Mouse (Mus musculus) left cerebral cortex, adult 2 months (tissue): ENCODE measurements around the gene Tspear. TPM values are rescaled to one million over a fixed set of nuclear protein-coding genes. Genes with fewer than 3 reads are reported as not detected.
A peak's percentile ranks its signal among the peaks of the same experiment; 100 is the strongest.

ENCODE experiments used
- DNase-seq, 2 experiments: peaks; one replicate each; pipeline ENCODE4 v3.0.0; 2021 to 2022; ENCODE audit warnings: low spot score in 2 of 2, mixed read lengths in 1 of 2; ENCODE audit errors: extremely low spot score in 1 of 2
- H3K27ac ChIP-seq: fragments of 200-600 bp; 2 replicates; pipeline ENCODE4 v1.8.1; 2022
- H3K4me3 ChIP-seq: fragments of 200-600 bp; 2 replicates; pipeline ENCODE4 v1.8.1; 2022
- CTCF ChIP-seq: fragments of 200-600 bp; IDR thresholded peaks from 2 replicates; pipeline ENCODE4 v1.8.1; 2022; ENCODE audit warnings: antibody characterized with exemption, mild to moderate bottlenecking, moderate library complexity
- intact Hi-C: fragments of 180-260 bp; cut with DNase I; formaldehyde crosslinking; loops from one replicate; pipeline ENCODE4 v1.15.1; 2025
- total RNA-seq, 2 experiments: library from RNA; stranded (reverse); gene quantifications; 2 replicates each; pipeline ENCODE4 v1.2.3; 2021

Gene Tspear
- total RNA-seq, 2 experiments from 2014 or later = 0.18 to 0.21 TPM

GRCm38 (mm10) chr10:77819203-77819602 lies 132.8 kb downstream of the Tspear start:
- intact Hi-C loops = no loop called here
- Histone ChIP-seq H3K27ac (no peak overlapping the region), H3K4me3 (no peak overlapping the region)
- DNase-seq = no peak
- TF ChIP-seq CTCF = no peak

GRCm38 (mm10) chr10:77826951-77827350 lies 140.6 kb downstream of the Tspear start, which contains the start of gene Krtap10-4:
Gene Krtap10-4 (minus strand): TSS chr10:77827095.
- H3K4me3 ChIP-seq = no peak within 1 kb of the TSS
- TF ChIP-seq CTCF = no peak
- no peak within 1 kb of the TSS for H3K27ac ChIP-seq
- no peak for DNase-seq
- intact Hi-C loops = no loop called here

DNA sequence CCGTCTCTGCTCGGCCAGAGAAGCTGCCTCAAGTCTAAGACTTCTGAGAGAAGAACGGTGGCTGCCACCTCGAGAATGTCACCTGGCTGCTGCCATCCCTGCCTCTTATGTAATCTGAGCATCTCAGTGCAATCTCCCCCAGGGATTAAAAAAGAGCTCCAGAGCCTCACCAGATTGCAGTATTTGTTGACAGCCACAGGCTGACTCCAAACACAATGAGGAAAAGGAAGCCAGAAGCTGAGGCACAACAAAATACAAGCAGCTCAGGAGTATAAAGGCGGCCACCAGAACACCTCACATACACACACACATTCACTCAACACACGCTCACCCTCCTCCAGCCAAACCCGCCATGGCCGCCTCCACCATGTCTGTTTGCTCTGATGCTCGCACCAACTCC lies 149.3 kb downstream of the Tspear start, which contains the start of gene Krtap10-10:
TSS of gene Krtap10-10 (plus strand) at position 301 of the 400 bp plus-strand sequence.
- Histone ChIP-seq H3K27ac (no peak within 1 kb of the TSS), H3K4me3 (no peak within 1 kb of the TSS)
- TF ChIP-seq CTCF = no peak
- intact Hi-C loops = no loop called here
- peak; percentile 13 to 22 for DNase-seq

- DNase-seq = no peak
- intact Hi-C loops = no loop called here
- H3K4me3 ChIP-seq = no peak overlapping the region
- H3K27ac ChIP-seq = no peak overlapping the region
- no peak for TF ChIP-seq CTCF
These were observed 152.6 kb downstream of the Tspear start for GRCm38 (mm10) chr10:77839006-77839405.

- Histone ChIP-seq H3K27ac (no peak within 1 kb of the TSS), H3K4me3 (no peak within 1 kb of the TSS)
- intact Hi-C loops = no loop called here
- DNase-seq = no peak
- no peak for TF ChIP-seq CTCF
These were observed 160.1 kb downstream of the Tspear start, which contains the start of gene Gm36176 for GRCm38 (mm10) chr10:77846503-77846902. Gene Gm36176 (plus strand): TSS chr10:77846803.

- intact Hi-C loops = no loop called here
- H3K27ac ChIP-seq = no peak overlapping the region
- H3K4me3 ChIP-seq = no peak overlapping the region
- no peak for DNase-seq
- no peak for TF ChIP-seq CTCF
These were observed 160.6 kb downstream of the Tspear start for GRCm38 (mm10) chr10:77846961-77847360.

DNA sequence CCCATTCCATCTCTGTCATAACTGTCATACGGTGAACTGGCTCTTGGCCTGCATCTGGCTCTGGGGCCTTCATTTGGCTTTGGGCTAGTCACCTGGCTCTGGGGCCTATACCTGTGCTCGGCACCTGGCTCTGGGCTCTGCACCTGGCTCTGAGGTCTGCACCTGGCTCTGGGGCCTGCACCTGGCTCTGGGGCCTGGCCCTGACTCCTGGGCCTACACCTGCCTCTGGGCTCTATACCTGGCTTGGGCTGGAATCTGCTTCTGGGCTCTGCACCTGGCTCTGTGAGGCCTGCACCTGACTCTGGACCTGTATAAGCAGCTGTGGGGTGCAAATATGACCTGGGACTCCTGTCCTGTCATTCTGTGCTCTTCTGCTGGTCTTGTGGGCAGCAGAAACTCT lies 161.2 kb downstream of the Tspear start:
- H3K4me3 ChIP-seq = no peak overlapping the region
- no peak for TF ChIP-seq CTCF
- no peak overlapping the region for H3K27ac ChIP-seq
- DNase-seq = no peak
- intact Hi-C loops = no loop called here

DNA sequence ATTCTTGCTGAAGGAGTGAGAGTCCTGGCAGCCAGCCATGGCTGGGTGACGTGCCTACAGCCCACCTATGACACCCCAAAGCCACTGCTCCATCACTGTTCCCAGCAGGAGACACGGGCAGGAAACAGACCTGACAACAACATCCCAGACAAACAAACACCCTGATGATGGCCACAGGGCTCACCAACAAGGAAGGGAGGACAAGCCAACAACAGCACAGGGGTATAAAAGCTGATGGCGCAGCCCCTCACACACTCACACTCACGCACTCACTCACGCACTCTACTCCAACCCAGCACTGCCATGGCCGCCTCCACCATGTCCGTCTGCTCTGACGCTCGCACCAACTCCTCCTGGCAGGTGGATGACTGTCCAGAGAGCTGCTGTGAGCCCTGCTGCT lies 166.2 kb downstream of the Tspear start, which contains the start of gene Gm10318:
TSS of gene Gm10318 (plus strand) at position 301 of the 400 bp plus-strand sequence.
- intact Hi-C loops = no loop called here
- Histone ChIP-seq H3K4me3 (no peak within 1 kb of the TSS), H3K27ac (no peak within 1 kb of the TSS)
- TF ChIP-seq CTCF = no peak
- DNase-seq = no peak

GRCm38 (mm10) chr10:77861675-77862074 lies 175.3 kb downstream of the Tspear start, which contains the start of gene Gm3285:
Gene Gm3285 (plus strand): TSS chr10:77861975.
- H3K4me3 ChIP-seq = no peak within 1 kb of the TSS
- no peak for TF ChIP-seq CTCF
- DNase-seq = no peak
- intact Hi-C loops = loop anchor here (5.0 kb wide), 1 partner anchor 64 kb away; the partner anchor contains the start of genes Gm19668 and Gm9639
- H3K27ac ChIP-seq = no peak within 1 kb of the TSS

- TF ChIP-seq CTCF = no peak
- no peak overlapping the region for H3K27ac ChIP-seq
- intact Hi-C loops = loop anchor here (5.0 kb wide), 1 partner anchor 67 kb away; the partner anchor contains the start of genes Gm19668 and Gm9639
- no peak overlapping the region for H3K4me3 ChIP-seq
- no peak for DNase-seq
These were observed 177.8 kb downstream of the Tspear start for GRCm38 (mm10) chr10:77864067-77864761.

GRCm38 (mm10) chr10:77864762-77865143 lies 178.4 kb downstream of the Tspear start:
- no peak for DNase-seq
- TF ChIP-seq CTCF = no peak
- H3K4me3 ChIP-seq = no peak overlapping the region

DNA sequence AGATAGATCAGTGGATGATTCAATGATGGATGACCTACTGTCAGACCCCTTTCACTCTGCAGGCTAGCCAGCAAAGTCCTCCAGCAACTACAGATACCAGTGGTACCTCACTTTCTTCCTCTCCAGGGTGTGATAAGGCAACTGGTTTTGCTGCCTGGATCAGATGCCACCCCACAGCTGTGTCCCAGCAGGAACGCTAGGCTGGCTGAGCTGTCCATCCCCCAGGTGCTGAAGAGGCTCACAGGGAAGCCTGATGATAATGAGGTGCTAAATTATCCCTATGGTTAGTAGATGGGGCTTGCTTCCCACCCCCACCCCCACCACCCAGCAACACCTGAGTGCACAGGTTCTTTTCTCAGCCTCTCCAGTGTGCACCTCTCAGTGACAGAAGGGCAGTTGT lies 181.2 kb downstream of the Tspear start:
- Histone ChIP-seq H3K27ac (no peak overlapping the region), H3K4me3 (no peak overlapping the region)
- intact Hi-C loops = no loop called here
- TF ChIP-seq CTCF = no peak
- no peak for DNase-seq

More at GRCm38 (mm10) chr10:77864762-77865143, 178.4 kb downstream of the Tspear start:
- intact Hi-C loops = loop anchor here (5.0 kb wide), 1 partner anchor 67 kb away; the partner anchor contains the start of genes Gm19668 and Gm9639
- H3K27ac ChIP-seq = no peak overlapping the region
